Mouse (Mus musculus): Measurements from ENCODE around the gene Lingo3.

GRCm38 (mm10) chr10:80785963-80786362 lies 57.9 kb downstream of the Lingo3 start:
- TF ChIP-seq GATA1 (IDR thresholded peaks at IDR 0.05; ENCODE audit: low read depth, low read length) (no peak), POLR2A (IDR thresholded peaks at IDR 0.05; ENCODE audit: control insufficient read depth in 1 of 2, insufficient read depth in 1 of 2, low read depth in 1 of 2, low read length in 2 of 2, poor library complexity in 1 of 2) (no peak), GABPA (IDR thresholded peaks at IDR 0.05; ENCODE audit: low read depth, low read length) (no peak), MAZ (IDR thresholded peaks at IDR 0.05; ENCODE audit: low read depth, low read length) (no peak), CTCF (IDR thresholded peaks at IDR 0.05 in 2 of 3, conservative IDR thresholded peaks at IDR 0.05 in 1 of 3; ENCODE audit: control insufficient read depth in 1 of 3, insufficient read depth in 1 of 3, low read depth in 2 of 3, low read length in 3 of 3, poor library complexity in 1 of 3, severe bottlenecking in 1 of 3) (no peak), NELFE (IDR thresholded peaks at IDR 0.05; ENCODE audit: low read depth, low read length) (no peak), ZNF384 (IDR thresholded peaks at IDR 0.05; ENCODE audit: low read depth, low read length) (no peak)

Data from MEL (cell line).